18 mouse cellular contexts compared by ENCODE assay signal in genomic region chr16:17785337-17785736, GRCm38 (mm10). TPM values are rescaled to one million over a fixed set of nuclear protein-coding genes. Genes with fewer than 3 reads are reported as not detected.
DNase-seq lines count a peak whose midpoint lies in the region; ATAC-seq and TF ChIP-seq lines count a peak whose summit lies in the region.
"Had no signal": no experiment of that assay in that cellular context is flagged by ENCODE, and none has a peak within 500 bp of the region (broad histone marks: within the 10 kb centered on the region; RNA-seq: fewer than 3 reads in every experiment).

No protein-coding gene starts in this region.

- no peaks in the 10 kb centered on the region for H3K9me3 ChIP-seq in forebrain, postnatal 0 days (ENCODE audit: low read length)
- no peaks in the 10 kb centered on the region for H3K9me3 ChIP-seq in forebrain, embryonic 12.5 days
- no peaks in the 10 kb centered on the region for H3K9me3 ChIP-seq in liver, embryonic 14.5 days (ENCODE audit: control insufficient read depth, low read length)
- H3K9me3 ChIP-seq in liver, embryonic 12.5 days (replicated peaks): no peaks in the 10 kb centered on the region
- H3K9me3 ChIP-seq in CH12.LX (replicated peaks; ENCODE audit: low read length): no peaks in the 10 kb centered on the region
- H3K9me3 ChIP-seq: forebrain, embryonic 15.5 days; heart, embryonic 15.5 days; hindbrain, embryonic 13.5 days had no signal

- no peak overlapping the region for H3K9ac ChIP-seq in forebrain, postnatal 0 days
- no peak overlapping the region for H3K9ac ChIP-seq in forebrain, embryonic 12.5 days
- H3K9ac ChIP-seq in liver, embryonic 14.5 days (replicated peaks): no peak overlapping the region
- no peak overlapping the region for H3K9ac ChIP-seq in liver, embryonic 12.5 days
- H3K9ac ChIP-seq in CH12.LX (ENCODE audit: insufficient read depth, low read depth): no peak overlapping the region
- H3K9ac ChIP-seq: forebrain, embryonic 15.5 days; heart, embryonic 15.5 days; hindbrain, embryonic 13.5 days had no signal

- 0 out of 2 replicates have a peak, but pooled peaks have one; percentile 42 for ATAC-seq in forebrain, postnatal 0 days
- no peak for ATAC-seq in forebrain, embryonic 12.5 days (ENCODE audit: low FRiP score)
- no peak for ATAC-seq in liver, embryonic 14.5 days (ENCODE audit: insufficient read depth)
- no peak for ATAC-seq in liver, embryonic 12.5 days
- no peak for ATAC-seq in granulocyte monocyte progenitor cell, adult 5-6 weeks (replicated peaks; ENCODE audit: poor library complexity, severe bottlenecking)
- ATAC-seq: CD4-positive, CD25-positive, alpha-beta regulatory T cell, adult 4 months; forebrain, embryonic 15.5 days had no signal

- TF ChIP-seq POLR2A in CH12.LX (IDR thresholded peaks at IDR 0.05; ENCODE audit: low read depth, low read length): no peak
- no peak for TF ChIP-seq POLR2A in cortical plate, adult 2 months (IDR thresholded peaks at IDR 0.05; ENCODE audit: extremely low read depth, insufficient read depth, low read length)

- peak; percentile 55 for TF ChIP-seq CTCF in forebrain, postnatal 0 days (IDR thresholded peaks at IDR 0.05; ENCODE audit: low read depth)
- TF ChIP-seq CTCF in liver, embryonic 14.5 days (IDR thresholded peaks at IDR 0.05; ENCODE audit: low read depth): 0 out of 2 replicates have a peak, but pooled peaks have one; percentile 20
- peak; percentile 48 to 85 for TF ChIP-seq CTCF in CH12.LX (conservative IDR thresholded peaks at IDR 0.05 in 1 of 2, IDR thresholded peaks at IDR 0.05 in 1 of 2; ENCODE audit: low read depth in 2 of 2, low read length in 2 of 2)
- TF ChIP-seq CTCF in cortical plate, adult 2 months (IDR thresholded peaks at IDR 0.05; ENCODE audit: extremely low read depth, insufficient read depth, low read length): peak; percentile 26; the same call in 1 of the 2 replicates

- H3K4me2 ChIP-seq in forebrain, postnatal 0 days (ENCODE audit: low read depth): no peak overlapping the region
- no peak overlapping the region for H3K4me2 ChIP-seq in forebrain, embryonic 12.5 days
- H3K4me2 ChIP-seq in liver, embryonic 14.5 days (ENCODE audit: low read depth): no peak overlapping the region
- H3K4me2 ChIP-seq in liver, embryonic 12.5 days: no peak overlapping the region
- no peak overlapping the region for H3K4me2 ChIP-seq in CH12.LX (ENCODE audit: insufficient read depth, low read depth, poor library complexity, severe bottlenecking)
- H3K4me2 ChIP-seq: forebrain, embryonic 15.5 days; heart, embryonic 15.5 days; hindbrain, embryonic 13.5 days had no signal

- in situ Hi-C loops in CH12.LX (cut with MboI; ENCODE audit: low pct_ligation_motif_present, low pct_unique_long_range_greater_than_20kb, low sequenced_read_pairs): no loop called here

- DNase-seq in forebrain, postnatal 0 days: no peak
- DNase-seq in liver, embryonic 14.5 days (ENCODE audit: low read depth in 3 of 3, low spot score in 3 of 3): no peak
- DNase-seq in CH12.LX (ENCODE audit: extremely low read depth): peak; percentile 17
- no peak for DNase-seq in ovary, adult 18-20 months (ENCODE audit: low spot score)
- DNase-seq: gastrocnemius, postnatal 14 days; kidney, adult 2 months; right cerebral cortex, adult 18-20 months had no signal

- no peaks in the 10 kb centered on the region for H3K27me3 ChIP-seq in forebrain, postnatal 0 days (ENCODE audit: insufficient read depth, low read length)
- H3K27me3 ChIP-seq in forebrain, embryonic 12.5 days: no peaks in the 10 kb centered on the region
- H3K27me3 ChIP-seq in liver, embryonic 14.5 days (ENCODE audit: control insufficient read depth, insufficient read depth, low read length): no peaks in the 10 kb centered on the region
- no peaks in the 10 kb centered on the region for H3K27me3 ChIP-seq in liver, embryonic 12.5 days (replicated peaks)
- H3K27me3 ChIP-seq in CH12.LX (replicated peaks): peaks cover 9% of the 10 kb centered on the region
- H3K27me3 ChIP-seq: forebrain, embryonic 15.5 days; heart, embryonic 15.5 days; hindbrain, embryonic 13.5 days had no signal

- 52% methylated on average over 3 of the region's 3 CpGs for WGBS in forebrain, postnatal 0 days
- 55% methylated on average over 3 of the region's 3 CpGs for WGBS in forebrain, embryonic 12.5 days
- 60% methylated on average over 3 of the region's 3 CpGs for WGBS in liver, embryonic 14.5 days (ENCODE audit: insufficient replicate concordance)
- WGBS in liver, embryonic 12.5 days (ENCODE audit: insufficient replicate concordance): 69% methylated on average over 3 of the region's 3 CpGs

- no peak overlapping the region for H3K27ac ChIP-seq in forebrain, postnatal 0 days (ENCODE audit: low read depth, low read length)
- no peak overlapping the region for H3K27ac ChIP-seq in forebrain, embryonic 12.5 days
- no peak overlapping the region for H3K27ac ChIP-seq in liver, embryonic 14.5 days
- no peak overlapping the region for H3K27ac ChIP-seq in liver, embryonic 12.5 days
- H3K27ac ChIP-seq in CH12.LX (ENCODE audit: insufficient read depth, low read depth): no peak overlapping the region
- H3K27ac ChIP-seq in cortical plate, adult 2 months (ENCODE audit: insufficient read depth, low read length): no peak overlapping the region
- H3K27ac ChIP-seq: forebrain, embryonic 15.5 days; heart, embryonic 15.5 days; hindbrain, embryonic 13.5 days had no signal

- no peak for TF ChIP-seq EP300 in liver, embryonic 14.5 days (IDR thresholded peaks at IDR 0.05; ENCODE audit: low read depth)
- TF ChIP-seq EP300 in CH12.LX (IDR thresholded peaks at IDR 0.05; ENCODE audit: low read length): no peak

- TF ChIP-seq RAD21 in CH12.LX (IDR thresholded peaks at IDR 0.05; ENCODE audit: low read depth, low read length): peak; percentile 79

- H3K4me3 ChIP-seq in forebrain, postnatal 0 days (ENCODE audit: low read depth, low read length): no peak overlapping the region
- no peak overlapping the region for H3K4me3 ChIP-seq in forebrain, embryonic 12.5 days (replicated peaks)
- H3K4me3 ChIP-seq in liver, embryonic 14.5 days (ENCODE audit: insufficient read depth in 1 of 2, low read depth in 2 of 2, low read length in 2 of 2): no peak overlapping the region
- no peak overlapping the region for H3K4me3 ChIP-seq in liver, embryonic 12.5 days
- no peak overlapping the region for H3K4me3 ChIP-seq in CH12.LX (replicated peaks in 1 of 3; ENCODE audit: low read depth in 2 of 3, low read length in 2 of 3, poor library complexity in 1 of 3)
- H3K4me3 ChIP-seq in cortical plate, adult 2 months (ENCODE audit: insufficient read depth, low read length): no peak overlapping the region
- H3K4me3 ChIP-seq: forebrain, embryonic 15.5 days; heart, embryonic 15.5 days; hindbrain, embryonic 13.5 days had no signal

- no peaks in the 10 kb centered on the region for H3K79me2 ChIP-seq in CH12.LX (replicated peaks; ENCODE audit: control insufficient read depth, extremely low read depth, insufficient read depth, poor library complexity, severe bottlenecking)

- dilution Hi-C loops in CH12.LX (cut with MboI; ENCODE audit: extremely low pct_ligation_motif_present, extremely low pct_unique_long_range_greater_than_20kb, low sequenced_read_pairs): no loop called here

- H3K4me1 ChIP-seq in forebrain, postnatal 0 days (ENCODE audit: insufficient read depth): no peaks in the 10 kb centered on the region
- H3K4me1 ChIP-seq in forebrain, embryonic 12.5 days: no peaks in the 10 kb centered on the region
- H3K4me1 ChIP-seq in liver, embryonic 14.5 days (replicated peaks; ENCODE audit: control insufficient read depth in 2 of 2, insufficient read depth in 2 of 2, low read length in 1 of 2): no peaks in the 10 kb centered on the region
- H3K4me1 ChIP-seq in liver, embryonic 12.5 days: no peaks in the 10 kb centered on the region
- peaks cover 0 to 9% of the 10 kb centered on the region in 2 experiments; a peak in 1 of 4 replicates for H3K4me1 ChIP-seq in CH12.LX (ENCODE audit: control insufficient read depth in 1 of 2, insufficient read depth in 2 of 2)
- H3K4me1 ChIP-seq in cortical plate, adult 2 months (ENCODE audit: control insufficient read depth, insufficient read depth, low read length): no peaks in the 10 kb centered on the region
- H3K4me1 ChIP-seq: forebrain, embryonic 15.5 days; heart, embryonic 15.5 days; hindbrain, embryonic 13.5 days had no signal

- H3K36me3 ChIP-seq in forebrain, postnatal 0 days (ENCODE audit: insufficient read depth): peaks cover 79% of the 10 kb centered on the region
- peaks cover 74% of the 10 kb centered on the region for H3K36me3 ChIP-seq in forebrain, embryonic 12.5 days (replicated peaks)
- H3K36me3 ChIP-seq in liver, embryonic 14.5 days (replicated peaks; ENCODE audit: control insufficient read depth, insufficient read depth, low read depth): peaks cover 3% of the 10 kb centered on the region; the same call in 1 of the 2 replicates
- H3K36me3 ChIP-seq in liver, embryonic 12.5 days: peaks cover 69% of the 10 kb centered on the region
- no peaks in the 10 kb centered on the region for H3K36me3 ChIP-seq in CH12.LX (replicated peaks in 1 of 2; ENCODE audit: control insufficient read depth in 1 of 2, insufficient read depth in 1 of 2, low read length in 1 of 2)

RNA-seq across cellular contexts. Expression of gene Scarf2, which starts 11.7 kb away (rescaled TPM):
- 6.2 and 10.6 TPM in 2 replicates for total RNA-seq in forebrain, postnatal 0 days (2014; rRNA removed)
- polyA plus RNA-seq in forebrain, postnatal 0 days (2015; fragmentation: Nextera tagmentation; extraction: Ambion mirVana): 1.9 and 2.1 TPM in 2 replicates
- 5.3 and 7.3 TPM in 2 replicates for polyA plus RNA-seq in forebrain, embryonic 12.5 days (2016; fragmentation: Nextera tagmentation; extraction: Ambion mirVana)
- polyA plus RNA-seq in liver, embryonic 14.5 days (2012; rRNA removed): 3.4 and 4.3 TPM in 2 replicates
- 0.51 and 1.0 TPM in 2 replicates for polyA plus RNA-seq in liver, embryonic 14.5 days (2014; fragmentation: Nextera tagmentation; extraction: Ambion mirVana)
- polyA plus RNA-seq in liver, embryonic 12.5 days (2016; fragmentation: Nextera tagmentation; extraction: Ambion mirVana): 4.9 and 5.2 TPM in 2 replicates
- total RNA-seq in CH12.LX (2012; rRNA removed): not detected in 2 replicates
- total RNA-seq in CH12.LX (2014; rRNA removed): not detected in 2 replicates
- not detected in 2 replicates for polyA plus RNA-seq in CH12.LX (2012; ENCODE audit: insufficient read length, low read depth)
- 3.5 and 3.7 TPM in 2 replicates for polyA plus RNA-seq in cortical plate, adult 2 months (2012; rRNA removed)
- total RNA-seq in granulocyte monocyte progenitor cell, adult 5-6 weeks (2014; fragmentation: Nextera tagmentation): 1.1 TPM in 1 of 2 replicates, not detected in the other
- total RNA-seq in granulocyte monocyte progenitor cell, adult 5-6 weeks (2017): not detected in 2 replicates
- total RNA-seq: neutrophil, adult 5-6 weeks had no signal
- polyA plus RNA-seq: CD4-positive, CD25-positive, alpha-beta regulatory T cell, adult 4 months had no signal

RNA-seq across cellular contexts. Expression of gene Klhl22, which starts 25.9 kb away (rescaled TPM):
- total RNA-seq in forebrain, postnatal 0 days (2014; rRNA removed): 117 and 162 TPM in 2 replicates
- polyA plus RNA-seq in forebrain, postnatal 0 days (2015; fragmentation: Nextera tagmentation; extraction: Ambion mirVana): 69.6 and 73.8 TPM in 2 replicates
- 49.7 and 50.4 TPM in 2 replicates for polyA plus RNA-seq in forebrain, embryonic 12.5 days (2016; fragmentation: Nextera tagmentation; extraction: Ambion mirVana)
- polyA plus RNA-seq in liver, embryonic 14.5 days (2012; rRNA removed): 13.1 and 14.0 TPM in 2 replicates
- polyA plus RNA-seq in liver, embryonic 14.5 days (2014; fragmentation: Nextera tagmentation; extraction: Ambion mirVana): 10.8 and 11.6 TPM in 2 replicates
- 23.5 and 24.0 TPM in 2 replicates for polyA plus RNA-seq in liver, embryonic 12.5 days (2016; fragmentation: Nextera tagmentation; extraction: Ambion mirVana)
- total RNA-seq in CH12.LX (2012; rRNA removed): not detected in 2 replicates
- not detected in 2 replicates for total RNA-seq in CH12.LX (2014; rRNA removed)
- not detected in 2 replicates for polyA plus RNA-seq in CH12.LX (2012; ENCODE audit: insufficient read length, low read depth)
- 107 and 126 TPM in 2 replicates for polyA plus RNA-seq in cortical plate, adult 2 months (2012; rRNA removed)
- total RNA-seq in granulocyte monocyte progenitor cell, adult 5-6 weeks (2014; fragmentation: Nextera tagmentation): 16.7 and 20.1 TPM in 2 replicates
- 13.2 and 24.6 TPM in 2 replicates for total RNA-seq in granulocyte monocyte progenitor cell, adult 5-6 weeks (2017)

RNA-seq across cellular contexts. Expression of gene B830017H08Rik, which starts 47.6 kb away (rescaled TPM):
- total RNA-seq in forebrain, postnatal 0 days (2014; rRNA removed): 4.5 and 5.9 TPM in 2 replicates
- polyA plus RNA-seq in forebrain, postnatal 0 days (2015; fragmentation: Nextera tagmentation; extraction: Ambion mirVana): 6.8 TPM in 2 replicates
- polyA plus RNA-seq in forebrain, embryonic 12.5 days (2016; fragmentation: Nextera tagmentation; extraction: Ambion mirVana): not detected in 2 replicates
- polyA plus RNA-seq in liver, embryonic 14.5 days (2012; rRNA removed): not detected in 2 replicates
- polyA plus RNA-seq in liver, embryonic 14.5 days (2014; fragmentation: Nextera tagmentation; extraction: Ambion mirVana): not detected in 2 replicates
- not detected in 2 replicates for polyA plus RNA-seq in liver, embryonic 12.5 days (2016; fragmentation: Nextera tagmentation; extraction: Ambion mirVana)
- 0.08 TPM in 1 of 2 replicates, not detected in the other for total RNA-seq in CH12.LX (2012; rRNA removed)
- not detected in 2 replicates for total RNA-seq in CH12.LX (2014; rRNA removed)
- not detected in 2 replicates for polyA plus RNA-seq in CH12.LX (2012; ENCODE audit: insufficient read length, low read depth)
- 5.3 and 7.4 TPM in 2 replicates for polyA plus RNA-seq in cortical plate, adult 2 months (2012; rRNA removed)
- not detected in 2 replicates for total RNA-seq in granulocyte monocyte progenitor cell, adult 5-6 weeks (2014; fragmentation: Nextera tagmentation)
- not detected in 2 replicates for total RNA-seq in granulocyte monocyte progenitor cell, adult 5-6 weeks (2017)
- total RNA-seq: adrenal gland, adult 18-20 months; gastrocnemius, postnatal 14 days; neutrophil, adult 5-6 weeks had no signal
- polyA plus RNA-seq: CD4-positive, CD25-positive, alpha-beta regulatory T cell, adult 4 months; heart, embryonic 15.5 days; urinary bladder, adult 2 months had no signal

RNA-seq across cellular contexts. Expression of gene Med15, which starts 52.6 kb away (rescaled TPM):
- total RNA-seq in forebrain, postnatal 0 days (2014; rRNA removed): 45.6 and 48.5 TPM in 2 replicates
- 40.9 and 46.9 TPM in 2 replicates for polyA plus RNA-seq in forebrain, postnatal 0 days (2015; fragmentation: Nextera tagmentation; extraction: Ambion mirVana)
- polyA plus RNA-seq in forebrain, embryonic 12.5 days (2016; fragmentation: Nextera tagmentation; extraction: Ambion mirVana): 45.1 and 46.7 TPM in 2 replicates
- polyA plus RNA-seq in liver, embryonic 14.5 days (2012; rRNA removed): 18.0 and 20.6 TPM in 2 replicates
- 11.4 and 14.8 TPM in 2 replicates for polyA plus RNA-seq in liver, embryonic 14.5 days (2014; fragmentation: Nextera tagmentation; extraction: Ambion mirVana)
- polyA plus RNA-seq in liver, embryonic 12.5 days (2016; fragmentation: Nextera tagmentation; extraction: Ambion mirVana): 24.2 and 25.2 TPM in 2 replicates
- total RNA-seq in CH12.LX (2012; rRNA removed) (40.1 and 42.6 TPM in 2 replicates), CH12.LX (2014; rRNA removed) (17.2 and 20.1 TPM in 2 replicates)
- 65.2 and 78.1 TPM in 2 replicates for polyA plus RNA-seq in CH12.LX (2012; ENCODE audit: insufficient read length, low read depth)
- polyA plus RNA-seq in cortical plate, adult 2 months (2012; rRNA removed): 65.9 and 67.5 TPM in 2 replicates
- total RNA-seq in granulocyte monocyte progenitor cell, adult 5-6 weeks (2014; fragmentation: Nextera tagmentation): 59.4 and 61.7 TPM in 2 replicates
- total RNA-seq in granulocyte monocyte progenitor cell, adult 5-6 weeks (2017): 21.3 and 23.7 TPM in 2 replicates

RNA-seq across cellular contexts. Expression of gene Car15, which starts 52.8 kb away (rescaled TPM):
- total RNA-seq in forebrain, postnatal 0 days (2014; rRNA removed): 4.2 and 7.5 TPM in 2 replicates
- polyA plus RNA-seq in forebrain, postnatal 0 days (2015; fragmentation: Nextera tagmentation; extraction: Ambion mirVana): 1.8 and 1.9 TPM in 2 replicates
- polyA plus RNA-seq in forebrain, embryonic 12.5 days (2016; fragmentation: Nextera tagmentation; extraction: Ambion mirVana): 4.4 and 5.1 TPM in 2 replicates
- 1.3 and 1.6 TPM in 2 replicates for polyA plus RNA-seq in liver, embryonic 14.5 days (2012; rRNA removed)
- not detected in 2 replicates for polyA plus RNA-seq in liver, embryonic 14.5 days (2014; fragmentation: Nextera tagmentation; extraction: Ambion mirVana)
- polyA plus RNA-seq in liver, embryonic 12.5 days (2016; fragmentation: Nextera tagmentation; extraction: Ambion mirVana): 0.58 and 0.61 TPM in 2 replicates
- 1.6 and 1.9 TPM in 2 replicates for total RNA-seq in CH12.LX (2012; rRNA removed)
- total RNA-seq in CH12.LX (2014; rRNA removed): 1.5 TPM in 2 replicates
- polyA plus RNA-seq in CH12.LX (2012; ENCODE audit: insufficient read length, low read depth): 2.5 and 3.9 TPM in 2 replicates
- 19.0 and 19.4 TPM in 2 replicates for polyA plus RNA-seq in cortical plate, adult 2 months (2012; rRNA removed)
- 3.0 and 5.2 TPM in 2 replicates for total RNA-seq in granulocyte monocyte progenitor cell, adult 5-6 weeks (2014; fragmentation: Nextera tagmentation)
- not detected in 2 replicates for total RNA-seq in granulocyte monocyte progenitor cell, adult 5-6 weeks (2017)

Comparison
In these comparisons a context has a peak if more than half of its experiments do, and no peak if none do; other contexts are left out.
1. RNA of gene Klhl22, which starts 25.9 kb away (polyA plus RNA-seq): 107 to 126 TPM in cortical plate, adult 2 months, 69.6 to 73.8 TPM in forebrain, postnatal 0 days, 49.7 to 50.4 TPM in forebrain, embryonic 12.5 days, 23.5 to 24.0 TPM in liver, embryonic 12.5 days and 10.8 to 14.0 TPM in liver, embryonic 14.5 days; not detected in CH12.LX; every median in the first group is over 10 times any median in the second.
2. Peak in every context shown above with its lines, with median percentiles within 50 percentile points of each other: CTCF ChIP-seq.